Mouse (Mus musculus) urinary bladder, postnatal 4 days (tissue): ENCODE data around the gene Serpinb1a.
A peak's percentile ranks its signal among the peaks of the same experiment; 100 is the strongest.

Experiments
- DNase-seq, 2 experiments: peaks; one replicate each; pipeline ENCODE4 v3.0.0; 2021 to 2022; ENCODE audit warnings: low spot score in 2 of 2

Gene Serpinb1a

DNA sequence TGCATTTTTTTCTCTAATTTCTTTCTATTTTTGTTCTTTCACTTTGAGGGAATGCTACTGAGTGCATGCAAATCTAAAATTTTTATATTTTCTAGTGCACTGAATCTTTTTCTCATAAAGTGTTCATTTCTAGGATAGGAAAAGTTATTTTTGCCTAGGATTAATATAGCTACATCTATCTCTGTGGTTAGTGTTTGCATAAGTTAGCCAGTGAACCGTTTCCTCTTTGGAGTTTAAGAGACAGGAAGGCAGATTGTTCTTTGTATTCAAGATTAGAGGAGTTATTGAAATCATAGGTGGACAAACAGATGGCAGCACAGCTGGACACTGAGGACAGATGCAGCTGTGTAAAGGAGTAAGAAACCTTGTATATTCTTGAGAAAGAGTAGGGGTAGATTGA, 11.7 kb downstream of the Serpinb1a start:
- DNase-seq: no peak

DNA sequence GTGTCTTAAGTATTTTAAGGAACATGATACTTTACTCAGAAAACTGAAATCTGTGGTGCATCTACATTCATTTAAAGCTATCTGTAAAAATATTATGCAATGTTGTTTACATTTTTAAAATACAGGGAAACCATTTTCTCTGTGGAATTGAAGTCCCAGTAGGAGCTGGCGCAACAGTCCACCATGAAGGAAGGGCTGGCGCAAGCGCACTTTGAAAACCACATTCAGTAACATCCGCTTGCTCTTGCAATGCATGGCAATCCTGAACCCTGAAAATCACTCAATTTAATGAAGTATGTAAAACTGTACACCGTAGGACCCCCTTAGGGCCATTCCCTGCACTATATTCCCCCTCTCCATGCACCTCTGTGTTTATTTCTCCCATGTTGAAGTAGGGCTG, 16.5 kb downstream of the Serpinb1a start:
- DNase-seq: no peak

DNA sequence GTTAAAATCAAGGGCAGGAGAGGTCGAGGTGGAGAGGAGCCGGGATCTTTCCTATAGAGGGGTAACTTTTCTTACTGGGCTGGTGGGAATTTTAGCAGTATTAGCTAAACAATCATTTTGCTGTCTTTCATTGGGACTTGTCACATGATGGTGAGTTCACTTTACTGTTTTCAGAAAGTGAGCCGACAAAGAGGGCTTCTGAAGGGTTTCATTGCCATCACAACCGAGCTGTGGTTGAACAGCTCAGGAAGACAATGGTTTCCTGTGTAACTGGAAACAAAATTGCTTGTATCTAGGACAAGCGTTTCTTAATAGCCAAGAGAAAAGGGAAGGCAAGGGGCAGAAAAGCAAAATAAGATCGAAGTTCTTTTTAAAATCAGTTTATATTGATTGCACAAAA, 17.7 kb downstream of the Serpinb1a start:
- no peak for DNase-seq

DNA sequence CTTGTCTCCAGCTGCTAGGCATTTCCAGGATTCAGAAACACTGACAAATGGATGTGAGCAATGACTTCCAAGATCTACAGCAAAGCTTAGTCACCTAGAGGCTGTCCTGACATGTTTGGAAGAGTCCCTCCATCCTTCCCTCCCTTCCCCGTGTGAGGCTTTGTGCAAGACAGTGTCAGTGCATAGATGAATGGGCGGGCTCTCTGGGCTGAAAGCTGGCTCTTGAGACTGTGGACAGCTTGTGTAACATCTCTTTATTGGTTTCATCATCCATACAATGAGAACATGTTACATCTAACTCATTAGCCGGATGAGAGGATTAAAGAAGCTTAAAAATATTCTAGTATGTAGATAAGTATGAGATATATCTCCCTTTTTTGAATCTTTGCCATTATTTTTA, 18.2 kb downstream of the Serpinb1a start:
- no peak for DNase-seq

DNA sequence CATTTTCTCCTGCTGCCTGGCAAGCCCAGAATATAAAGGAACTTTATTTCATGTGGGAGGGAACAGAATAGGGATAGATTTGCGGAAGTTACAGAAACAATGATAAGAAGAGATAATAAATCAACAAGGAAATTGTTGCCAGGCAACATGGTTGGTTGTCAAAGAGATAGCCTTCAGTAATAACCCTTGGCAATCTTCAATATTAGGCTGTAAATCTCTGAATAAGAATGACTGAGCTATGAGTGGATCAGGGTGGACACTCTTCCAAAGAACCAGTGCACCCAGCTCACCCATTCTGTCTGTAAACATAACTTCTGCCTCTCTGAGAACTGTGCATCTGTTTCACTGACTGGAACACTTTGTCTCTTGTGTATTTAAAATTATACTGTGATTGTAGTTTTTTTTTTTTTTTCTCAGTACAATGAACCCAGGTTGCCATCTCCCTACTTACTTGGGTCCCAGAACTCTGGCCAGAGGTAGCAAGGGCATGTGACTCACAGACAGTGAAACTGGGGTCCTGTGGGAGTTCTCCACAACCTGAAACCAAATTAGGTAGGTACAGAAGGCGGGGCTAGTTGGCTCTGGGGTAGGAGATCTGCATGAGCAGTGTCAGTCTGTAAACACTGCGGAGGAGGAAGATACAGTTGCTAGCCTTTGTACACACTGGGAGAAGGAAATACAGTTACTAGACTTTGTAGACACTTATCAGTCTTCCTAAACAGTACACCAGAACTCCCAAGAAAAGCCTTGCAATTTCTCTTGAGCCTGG, 19.3 kb downstream of the Serpinb1a start:
- DNase-seq: no peak

DNA sequence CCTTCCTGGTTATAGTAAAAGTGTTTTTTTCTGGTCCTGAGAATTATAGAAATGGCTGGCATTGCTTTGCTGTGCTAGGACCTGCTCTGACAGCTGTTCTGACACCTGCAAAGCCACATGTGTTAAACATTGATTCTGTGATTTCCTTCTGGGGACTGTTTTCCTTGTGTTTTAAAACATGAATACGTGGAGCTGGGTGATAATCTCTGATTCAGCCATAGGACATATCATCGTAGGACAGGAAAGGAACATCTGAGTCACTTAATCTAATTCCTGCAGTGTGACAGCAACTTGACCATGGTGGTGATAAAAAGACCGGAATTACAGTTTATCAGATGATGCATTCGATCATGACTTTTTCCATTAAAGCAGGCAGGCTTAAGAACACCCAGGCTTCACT, 22.1 kb downstream of the Serpinb1a start:
- DNase-seq: no peak

DNA sequence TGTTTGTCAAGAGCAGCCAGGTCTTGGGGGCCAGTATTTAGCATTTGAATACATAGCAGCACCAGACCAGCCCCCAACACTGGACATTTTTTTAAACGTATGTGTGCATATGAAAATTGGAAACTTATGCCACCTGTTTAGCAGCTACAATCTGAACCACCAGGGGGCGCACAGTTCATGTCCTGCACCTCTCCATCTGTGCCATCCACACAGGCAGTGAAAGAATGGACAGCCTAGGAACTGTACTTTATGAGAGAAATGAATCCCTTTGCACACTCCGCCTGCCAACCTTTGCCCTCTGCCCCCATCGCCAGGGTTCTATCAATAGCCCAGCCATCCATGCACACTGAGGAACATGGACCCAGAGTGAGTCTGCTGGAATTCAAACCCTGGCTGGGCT, 23.0 kb downstream of the Serpinb1a start:
- peak in 1 of 2 experiments; percentile 68 for DNase-seq

DNA sequence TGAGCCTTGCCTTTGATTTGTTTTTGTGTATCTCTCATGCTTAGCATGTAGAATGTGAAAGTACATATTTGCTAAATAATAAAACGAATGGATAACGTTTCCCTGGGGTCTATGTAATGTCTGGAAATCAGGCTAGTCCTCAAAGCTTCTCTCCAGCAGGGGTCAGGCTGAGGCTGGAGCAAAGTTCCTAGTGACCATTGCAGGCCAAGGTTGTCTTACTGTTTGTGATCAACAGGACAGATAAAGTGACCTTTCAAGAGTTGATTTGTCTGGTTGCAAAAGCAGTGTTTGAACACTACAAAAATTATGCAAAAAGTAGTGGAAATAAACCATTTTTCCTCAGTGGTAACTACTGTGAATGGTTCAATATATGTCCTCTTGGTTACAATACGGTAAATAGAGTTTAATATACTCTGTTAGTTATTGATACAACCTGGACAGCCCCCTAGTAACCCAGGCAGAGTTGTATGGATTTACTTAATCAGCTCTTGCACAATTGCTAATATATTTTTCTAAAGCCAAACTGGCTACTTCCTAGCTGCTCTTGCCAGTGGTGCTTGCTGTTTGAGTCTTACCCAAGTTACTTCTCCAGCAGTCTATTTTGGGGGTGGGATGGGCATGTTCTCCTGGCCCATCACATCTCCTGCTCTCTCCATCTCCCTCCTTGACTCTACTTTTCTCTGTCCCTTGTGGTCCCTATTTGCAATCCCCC, 23.7 kb downstream of the Serpinb1a start:
- DNase-seq: no peak

DNA sequence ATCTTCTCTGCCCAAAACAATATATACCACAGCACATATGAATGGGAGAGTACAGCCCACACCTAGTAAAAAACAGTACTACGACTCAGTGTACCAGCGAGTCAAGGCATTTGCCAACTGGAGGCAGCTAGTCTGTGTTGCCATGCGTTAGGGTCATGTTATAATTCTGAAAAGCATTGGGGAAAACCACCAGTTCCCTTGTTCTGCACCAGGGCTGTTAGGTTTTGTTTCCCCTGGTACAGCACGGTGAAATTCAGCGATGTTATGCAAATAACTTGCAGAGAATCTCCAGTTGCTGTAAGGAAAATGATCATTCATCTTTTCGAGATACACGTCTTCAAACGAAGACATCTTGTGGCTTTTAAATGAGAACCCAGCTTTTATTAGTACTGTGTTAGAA, 25.4 kb downstream of the Serpinb1a start:
- DNase-seq: no peak

DNA sequence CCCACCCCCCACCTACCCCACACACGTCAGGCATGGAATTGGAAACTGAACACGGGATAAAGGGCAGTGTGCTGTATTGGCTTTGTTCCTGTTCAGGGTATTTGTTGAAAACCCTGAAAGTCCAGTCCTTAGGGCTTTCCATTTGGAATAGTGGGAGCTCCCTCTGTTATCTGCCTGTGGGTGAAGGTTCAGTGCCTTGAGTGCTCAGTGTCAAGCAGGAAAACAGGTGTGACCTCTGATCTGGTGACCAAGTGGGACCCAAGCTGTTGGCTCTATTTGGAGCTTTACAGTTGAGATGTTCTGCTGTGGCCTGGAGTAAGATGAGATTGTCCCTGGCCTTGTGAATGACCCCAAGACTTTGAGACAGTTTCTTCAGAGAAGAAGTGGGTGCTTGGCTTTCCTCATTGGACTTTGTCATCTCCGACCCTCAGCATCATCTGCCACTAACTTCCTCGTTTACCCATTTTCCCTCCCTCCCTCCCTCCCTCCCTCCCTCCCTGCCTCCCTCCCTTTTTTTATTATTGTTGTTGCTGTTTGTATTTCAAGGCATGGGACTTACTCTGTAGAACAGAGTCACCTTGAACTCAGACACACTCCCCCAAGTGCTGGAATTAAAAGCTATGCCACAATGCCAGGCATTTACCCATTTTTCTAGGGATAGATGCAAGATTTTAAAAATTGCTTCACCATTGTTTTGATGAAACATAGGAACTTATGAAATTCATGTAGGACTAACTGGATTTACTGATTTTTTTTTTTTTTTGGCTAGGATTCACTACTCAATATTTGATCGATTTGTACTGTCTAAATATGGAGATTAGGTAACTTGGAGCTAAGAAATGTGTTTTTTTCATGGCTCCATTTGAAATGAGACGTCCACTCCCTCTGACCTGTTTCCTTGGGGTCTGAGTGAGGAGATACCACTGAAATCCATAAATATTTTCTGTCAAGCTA, 26.3 kb downstream of the Serpinb1a start:
- DNase-seq: no peak

DNA sequence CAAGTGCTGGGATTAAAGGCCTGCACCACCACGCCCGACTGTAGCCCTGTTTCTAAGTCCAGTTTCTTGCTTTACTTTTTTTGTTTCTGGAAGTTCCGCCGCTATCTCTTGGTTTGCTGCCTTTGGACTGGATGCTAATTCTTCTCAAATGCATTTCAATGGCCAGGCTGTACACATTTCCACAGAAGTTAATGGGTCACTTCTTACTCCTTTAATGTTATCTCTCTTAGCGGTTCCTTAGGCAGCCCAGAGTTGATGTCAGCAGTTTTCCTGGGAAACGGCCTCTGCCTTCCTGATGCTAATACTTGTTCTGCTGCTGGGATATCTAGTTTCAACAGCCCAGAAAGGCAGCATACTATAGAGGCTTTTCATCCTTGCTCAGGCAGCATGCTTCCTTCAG, 27.9 kb downstream of the Serpinb1a start:
- no peak for DNase-seq

DNA sequence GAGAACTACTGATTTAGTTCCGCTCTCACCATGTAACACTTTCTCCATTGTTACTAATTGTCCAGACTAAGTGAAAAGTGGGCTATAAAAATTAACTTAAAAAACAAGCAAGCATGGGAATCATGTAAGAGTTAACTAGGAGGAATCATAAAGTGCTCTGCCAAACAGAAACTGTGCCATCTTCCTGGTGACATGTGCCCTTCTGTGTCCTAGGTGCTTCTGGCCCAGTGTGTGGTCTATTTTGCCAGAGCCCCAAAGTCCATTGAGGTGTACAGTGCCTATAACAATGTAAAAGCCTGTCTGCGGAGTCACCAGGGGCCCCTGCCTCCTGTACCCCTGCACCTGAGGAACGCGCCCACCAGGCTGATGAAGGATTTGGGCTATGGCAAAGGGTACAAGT, 29.3 kb downstream of the Serpinb1a start:
- DNase-seq: no peak

DNA sequence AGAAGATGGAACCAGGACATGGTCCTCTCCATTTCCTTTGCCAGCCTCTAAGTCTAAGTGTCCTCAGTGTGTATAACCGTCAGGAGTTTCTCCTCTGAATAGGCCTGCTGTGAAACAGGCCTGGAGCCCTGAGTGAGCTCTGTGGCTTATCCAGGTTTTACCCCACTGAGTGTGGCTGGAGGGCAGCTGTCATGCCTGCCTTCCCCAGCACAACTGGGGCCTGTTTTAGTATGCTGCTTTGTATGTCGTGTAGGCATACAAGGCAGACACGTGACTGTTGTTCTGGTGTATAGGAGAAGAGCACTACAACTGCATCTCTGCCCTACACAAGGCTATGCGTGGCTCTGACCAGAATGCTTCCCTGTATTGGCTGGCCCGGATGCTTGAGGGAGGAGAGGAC, 31.1 kb downstream of the Serpinb1a start:
- no peak for DNase-seq

DNA sequence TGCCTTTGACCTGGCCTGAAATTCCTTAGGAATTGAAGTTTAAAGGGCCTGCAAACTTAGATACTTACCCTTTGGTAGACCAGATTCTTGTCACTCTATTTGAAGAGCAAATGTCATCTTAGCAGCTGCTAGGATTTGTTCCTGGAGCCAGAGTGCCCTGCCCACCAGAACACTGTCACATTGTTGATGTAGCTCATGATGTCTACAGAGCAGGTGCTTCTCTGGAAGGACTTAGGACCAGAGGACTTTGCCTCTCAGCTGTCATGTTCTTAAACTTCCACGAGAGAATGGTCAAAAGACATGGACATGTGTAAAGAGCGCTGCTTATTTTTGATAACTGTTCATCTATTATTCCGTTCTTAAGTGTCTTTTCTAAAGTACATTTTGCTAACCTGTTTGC, 31.7 kb downstream of the Serpinb1a start:
- DNase-seq: no peak

DNA sequence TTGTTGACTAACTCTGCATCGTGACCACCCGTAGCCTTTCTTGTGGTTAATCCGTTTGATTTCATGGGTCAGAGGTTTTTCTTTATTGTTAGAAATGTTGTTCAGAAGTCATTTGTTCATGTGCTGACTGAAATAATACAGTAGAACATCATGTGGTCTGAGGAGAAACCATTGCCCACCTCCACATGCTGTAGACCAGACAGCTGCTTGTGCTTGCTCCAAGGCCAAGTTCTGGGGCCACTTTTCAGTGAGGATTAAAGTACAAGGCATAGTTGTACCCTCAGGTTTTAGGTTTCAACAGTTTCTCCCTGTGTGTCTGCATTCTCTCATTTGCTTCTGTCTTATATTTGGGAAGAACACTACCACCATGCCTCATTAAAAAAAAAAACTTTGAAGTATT, 43.4 kb downstream of the Serpinb1a start:
- DNase-seq: no peak

DNA sequence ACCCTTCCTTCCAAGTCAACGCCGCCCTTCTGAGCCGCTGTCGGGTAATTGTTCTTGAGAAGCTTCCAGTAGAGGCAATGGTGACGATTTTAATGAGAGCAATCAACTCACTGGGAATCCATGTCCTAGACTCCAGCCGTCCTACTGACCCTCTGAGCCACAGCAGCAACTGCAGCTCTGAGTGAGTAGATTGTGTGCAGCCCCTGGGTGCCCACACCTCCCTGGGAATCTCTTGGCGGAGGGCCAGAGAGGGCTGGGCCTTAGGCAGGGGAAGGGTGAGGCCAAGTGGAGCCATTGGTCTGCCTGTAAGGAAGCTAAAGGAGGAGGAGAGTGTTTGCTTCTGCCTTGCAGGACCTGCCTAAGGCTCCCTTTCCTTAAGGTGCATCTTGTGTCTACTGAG, 44.2 kb downstream of the Serpinb1a start:
- peak in 1 of 2 experiments; percentile 60 for DNase-seq

DNA sequence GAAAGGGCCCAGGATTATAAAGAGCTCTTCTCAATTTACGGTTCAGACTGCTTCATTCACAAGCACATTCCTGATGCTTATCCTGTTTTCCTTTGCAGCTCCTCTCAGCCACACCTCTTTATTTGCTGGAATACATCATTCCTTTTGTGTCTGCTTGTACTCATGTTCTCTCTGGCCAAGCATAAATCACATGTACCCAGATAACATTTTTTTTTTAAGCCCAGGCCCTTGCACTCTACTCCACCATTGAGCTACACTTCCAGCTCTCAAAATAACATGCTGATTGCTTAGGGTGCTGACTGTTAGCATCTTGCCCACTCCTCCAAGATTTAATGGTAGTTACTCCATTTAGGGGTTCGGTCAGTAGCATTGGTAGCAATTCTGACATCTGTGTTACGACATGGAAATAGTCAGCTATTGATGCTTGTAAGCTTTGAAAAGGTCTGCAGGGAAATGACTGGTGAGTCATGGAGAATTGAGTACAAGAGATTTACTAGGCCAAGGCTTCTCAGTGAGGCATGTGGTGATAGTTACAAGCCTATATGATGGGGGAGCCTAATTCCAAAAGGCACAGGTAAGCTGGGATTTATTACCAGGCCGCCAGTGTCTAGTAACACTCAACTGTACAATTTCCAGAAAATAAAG, 47.2 kb downstream of the Serpinb1a start:
- DNase-seq: no peak

DNA sequence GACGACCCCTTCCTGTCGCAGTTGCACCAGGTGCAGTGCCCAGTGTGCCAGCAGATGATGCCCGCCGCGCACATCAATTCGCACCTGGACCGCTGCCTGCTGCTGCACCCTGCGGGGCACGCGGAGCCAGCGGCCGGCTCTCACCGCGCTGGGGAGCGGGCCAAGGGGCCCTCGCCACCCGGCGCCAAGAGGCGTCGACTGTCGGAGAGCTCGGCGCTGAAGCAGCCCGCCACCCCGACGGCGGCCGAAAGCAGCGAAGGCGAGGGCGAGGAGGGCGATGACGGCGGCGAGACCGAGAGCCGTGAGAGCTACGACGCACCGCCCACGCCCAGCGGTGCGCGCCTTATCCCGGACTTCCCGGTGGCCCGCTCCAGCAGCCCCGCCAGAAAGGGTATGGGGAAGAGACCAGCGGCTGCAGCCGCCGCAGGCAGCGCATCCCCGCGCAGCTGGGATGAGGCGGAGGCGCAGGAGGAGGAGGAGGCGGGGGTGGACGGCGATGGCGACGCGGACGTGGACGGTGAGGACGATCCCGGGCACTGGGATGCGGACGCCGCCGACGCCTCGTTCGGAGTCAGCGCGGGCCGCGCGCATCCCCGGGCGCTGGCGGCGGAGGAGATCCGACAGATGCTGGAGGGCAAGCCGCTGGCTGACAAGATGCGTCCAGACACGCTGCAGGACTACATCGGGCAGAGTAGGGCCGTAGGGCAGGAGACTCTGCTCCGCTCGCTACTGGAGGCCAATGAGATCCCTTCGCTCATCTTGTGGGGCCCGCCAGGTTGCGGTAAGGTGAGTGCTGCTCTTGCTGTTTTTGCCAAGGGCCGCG, 48.5 kb downstream of the Serpinb1a start, which contains the start of gene D930007J09Rik:
D930007J09Rik (minus strand) TSS at position 591 of the 823 bp plus-strand sequence.
- DNase-seq: peak; percentile 50 to 63

DNA sequence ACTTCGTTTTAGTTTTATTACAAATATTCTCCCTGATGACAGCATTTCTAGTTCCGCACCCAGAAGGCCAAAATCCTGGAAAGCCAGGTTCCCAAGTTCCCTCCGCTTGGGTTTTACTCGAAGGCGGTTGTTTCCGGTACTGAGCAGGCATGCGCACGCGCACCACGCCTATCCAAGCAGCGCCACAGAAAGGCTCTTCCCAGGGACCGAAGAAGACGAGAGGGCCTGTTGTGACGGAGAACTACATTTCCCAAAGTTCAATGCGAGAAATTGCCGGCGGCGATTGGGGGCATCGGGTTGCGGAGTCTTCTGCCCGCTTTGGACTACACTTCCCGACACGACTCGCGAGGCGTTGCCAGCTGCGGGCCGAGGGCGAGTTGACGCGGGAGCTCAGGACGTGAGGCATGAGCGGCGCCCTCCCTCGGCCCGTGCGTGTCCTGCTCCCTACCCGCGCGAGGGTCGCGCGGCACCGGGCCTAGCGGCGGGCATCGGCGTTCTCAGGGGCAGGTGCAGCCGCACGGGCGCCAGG, 49.2 kb downstream of the Serpinb1a start, which contains the start of gene Wrnip1:
Wrnip1 (plus strand) TSS at position 346 of the 529 bp plus-strand sequence.
- peak; percentile 96 for DNase-seq

DNA sequence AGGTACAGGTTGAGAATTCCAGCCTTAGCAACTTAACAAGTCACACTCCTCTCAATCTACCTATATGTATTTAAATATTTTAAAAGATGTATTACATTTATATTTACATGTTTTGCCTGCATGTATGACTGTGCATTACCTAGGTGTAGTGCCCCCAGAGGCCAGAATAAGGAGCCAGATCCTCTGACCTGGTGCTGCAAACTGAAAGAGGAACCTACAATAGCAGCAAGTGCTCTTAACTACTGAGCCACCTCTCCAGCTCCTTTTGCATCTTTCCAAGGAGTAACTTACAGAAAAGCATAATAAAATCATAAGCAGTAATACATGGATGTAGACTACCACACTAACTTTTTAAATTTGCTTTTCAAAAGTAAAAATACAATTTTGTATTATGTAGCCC, 50.1 kb downstream of the Serpinb1a start:
- DNase-seq: no peak
